Mouse (Mus musculus): ENCODE results near the gene Usp47.

DNA sequence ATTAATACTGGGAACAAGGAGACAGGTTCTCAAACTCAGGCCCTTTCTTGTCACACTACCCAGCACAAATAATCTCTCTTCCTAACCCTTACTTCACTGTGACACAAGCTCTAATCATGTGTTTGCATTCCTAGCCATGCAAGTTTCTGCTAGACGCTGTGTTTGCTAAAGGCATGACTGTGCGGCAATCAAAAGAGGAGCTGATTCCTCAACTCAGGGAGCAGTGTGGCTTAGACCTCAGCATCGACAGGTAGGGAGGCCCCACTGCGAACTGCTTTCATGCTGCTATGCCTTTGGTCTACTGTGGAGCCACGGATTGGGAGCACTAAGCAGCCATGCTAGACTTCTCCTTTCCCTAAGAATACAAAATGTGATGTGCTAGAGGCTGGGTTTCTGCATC is 80.5 kb downstream of the Usp47 start:
- TF ChIP-seq CTCF (IDR thresholded peaks at IDR 0.05; ENCODE audit: control insufficient read depth, insufficient read depth, insufficient read length) = no peak
- no peak for TF ChIP-seq USF1 (IDR thresholded peaks at IDR 0.05; ENCODE audit: low read depth)
- TF ChIP-seq MYOG (IDR thresholded peaks at IDR 0.05; ENCODE audit: control insufficient read depth, extremely low read depth, insufficient read length) = no peak
- no peak for TF ChIP-seq MAX (IDR thresholded peaks at IDR 0.05)

Measured in C2C12 (cell line).